Mouse (Mus musculus): ENCODE measurements around the gene Rpl15. TPM values are rescaled to one million over a fixed set of nuclear protein-coding genes. Genes with fewer than 3 reads are reported as not detected.

The Rpl15 gene
- 389 and 402 TPM in 2 replicates for polyA plus RNA-seq (2015; fragmentation: Nextera tagmentation; extraction: Ambion mirVana)

DNA sequence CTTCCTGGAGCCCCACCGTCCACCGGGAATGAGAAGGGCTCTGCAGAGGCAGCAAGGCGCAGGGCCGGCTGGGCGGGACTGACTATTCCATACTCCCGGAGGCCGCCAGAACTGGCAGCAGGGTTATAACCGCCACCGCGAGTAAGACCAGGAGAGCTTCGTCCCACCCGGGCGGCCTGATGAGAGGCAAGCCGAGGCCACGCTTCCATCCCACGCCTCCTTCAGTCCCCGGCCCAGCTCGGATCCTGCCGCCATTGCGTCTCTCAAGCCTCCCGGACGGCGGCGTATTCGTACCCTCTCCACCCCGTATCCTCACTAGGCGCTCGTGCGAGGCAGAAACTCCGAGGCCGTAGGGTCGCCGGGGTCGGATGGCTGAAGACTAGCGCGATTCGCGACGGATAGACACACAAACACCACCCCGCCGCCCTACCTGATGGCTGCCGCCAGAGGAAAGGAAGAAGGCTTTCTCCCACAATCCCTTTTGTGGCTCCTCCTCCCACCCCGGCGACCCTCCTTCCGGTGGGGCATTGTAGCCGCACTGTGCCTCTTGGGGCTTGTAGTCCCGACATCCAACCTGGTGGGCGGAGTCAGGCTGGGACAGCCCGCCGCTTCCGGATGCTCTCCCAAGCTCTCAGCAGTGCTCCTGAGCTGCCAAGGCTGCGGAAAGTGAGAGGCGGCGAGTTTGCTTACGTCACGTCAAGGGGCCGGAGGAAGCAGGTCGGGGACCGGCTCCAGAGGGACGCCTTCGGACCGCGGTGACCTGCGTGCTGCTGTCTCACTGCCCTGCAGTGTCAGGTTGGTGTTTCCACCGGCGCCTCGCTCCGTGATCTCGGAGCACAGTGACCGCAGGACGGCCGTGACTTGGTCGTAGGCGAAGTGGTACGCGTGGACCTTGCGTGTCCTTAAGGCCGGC lies at the start of gene Rpl15, which contains the start of gene Nkiras1:
Rpl15 (minus strand) TSS at position 863 of the 913 bp plus-strand sequence.
Nkiras1 (plus strand) TSS at position 608 of the 913 bp plus-strand sequence.
- H3K27ac ChIP-seq, result peak within 1 kb of the TSS; percentile 85
- no peaks in the 10 kb centered on the region for H3K9me3 ChIP-seq
- peaks cover 33% of the 10 kb centered on the region for H3K36me3 ChIP-seq
- peak within 1 kb of the TSS; percentile 90 for H3K4me3 ChIP-seq
- ATAC-seq (ENCODE audit: low FRiP score, low read depth), result peak; percentile 99
- H3K9ac ChIP-seq, result peak within 1 kb of the TSS; percentile 98
- 2% methylated on average over 75 of the region's 78 CpGs for WGBS
- H3K4me1 ChIP-seq, result peaks cover 14% of the 10 kb centered on the region; the same call in 1 of the 2 replicates
- peak within 1 kb of the TSS; percentile 79 for H3K4me2 ChIP-seq (replicated peaks)
- H3K27me3 ChIP-seq, result no peaks in the 10 kb centered on the region

DNA sequence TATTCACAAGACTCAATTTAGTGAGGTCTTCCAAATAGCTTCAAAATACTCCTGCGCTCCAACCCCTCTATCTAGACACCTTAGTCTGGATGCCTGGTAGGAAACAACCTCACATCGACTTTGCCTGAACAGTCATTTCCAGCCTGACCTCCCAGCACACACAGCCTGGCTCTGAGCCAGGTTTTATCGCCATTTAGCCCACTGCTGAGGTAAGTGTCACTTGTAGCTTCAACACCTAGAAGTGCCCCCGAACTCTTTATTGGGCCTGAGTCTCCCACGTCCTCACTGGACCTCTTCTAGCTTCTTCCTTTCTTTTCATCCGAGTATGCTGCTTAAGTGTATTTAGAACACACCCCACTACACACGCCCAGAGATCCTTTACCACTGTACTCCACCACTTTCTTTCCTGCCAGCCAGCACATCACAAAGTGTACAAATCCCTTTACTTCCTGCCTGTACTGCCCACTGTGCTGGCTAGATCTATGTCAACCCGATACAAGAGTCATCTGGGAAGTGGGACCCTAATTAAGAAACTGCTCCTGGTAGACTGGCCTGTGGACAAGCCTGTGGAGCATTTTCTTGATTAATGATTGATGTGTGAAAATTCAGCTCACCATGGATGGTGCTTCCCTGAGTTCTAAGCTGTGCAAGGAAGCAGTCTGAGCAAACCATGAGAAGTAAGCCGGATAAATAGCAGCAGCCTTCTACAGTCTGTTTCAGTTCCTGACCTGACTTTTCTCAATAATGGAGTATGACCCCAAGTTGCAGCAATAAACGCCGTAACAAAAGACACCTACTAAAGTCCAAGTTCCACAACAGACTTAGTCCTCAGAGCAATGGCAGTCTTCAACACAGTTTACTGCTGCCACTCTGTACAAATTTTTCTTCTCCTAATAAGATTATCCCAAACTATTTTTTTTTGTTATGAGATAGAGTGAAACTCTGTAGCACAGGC lies 46.5 kb upstream of the Rpl15 start:
- H3K4me3 ChIP-seq, result no peak overlapping the region
- H3K4me2 ChIP-seq (replicated peaks), result no peak overlapping the region
- WGBS, result 72% methylated on average over 11 of the region's 11 CpGs
- H3K9me3 ChIP-seq, result no peaks in the 10 kb centered on the region
- peaks cover 6% of the 10 kb centered on the region for H3K4me1 ChIP-seq
- no peak overlapping the region for H3K9ac ChIP-seq
- H3K27me3 ChIP-seq, result no peaks in the 10 kb centered on the region
- H3K36me3 ChIP-seq, result peaks cover 18% of the 10 kb centered on the region
- H3K27ac ChIP-seq, result no peak overlapping the region
- ATAC-seq (ENCODE audit: low FRiP score, low read depth), result no peak

DNA sequence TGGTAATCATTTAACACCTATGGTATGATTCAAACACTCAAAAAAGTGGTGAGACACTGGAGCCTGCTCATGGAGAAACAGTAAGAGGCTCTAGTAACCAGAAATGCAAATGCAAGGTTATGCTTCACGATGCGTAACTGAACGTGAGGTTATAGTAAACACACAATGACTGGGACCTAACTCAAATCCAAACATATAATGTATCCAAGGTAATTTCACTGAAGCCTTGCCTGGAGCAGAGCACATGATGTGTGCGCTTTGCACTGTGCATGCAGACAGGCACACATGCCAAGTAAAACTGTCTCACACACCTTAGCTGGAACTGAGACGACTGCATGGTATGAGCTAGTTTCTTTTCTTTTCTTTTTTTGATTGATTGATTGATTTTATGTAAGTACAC lies 33.0 kb upstream of the Rpl15 start:
- H3K4me2 ChIP-seq (replicated peaks), result no peak overlapping the region
- no peak overlapping the region for H3K9ac ChIP-seq
- no peaks in the 10 kb centered on the region for H3K4me1 ChIP-seq
- no peaks in the 10 kb centered on the region for H3K27me3 ChIP-seq
- WGBS, result 92% methylated on average over 5 of the region's 5 CpGs
- H3K4me3 ChIP-seq, result no peak overlapping the region
- no peak for ATAC-seq (ENCODE audit: low FRiP score, low read depth)
- no peak overlapping the region for H3K27ac ChIP-seq
- H3K36me3 ChIP-seq, result peaks cover 12% of the 10 kb centered on the region
- H3K9me3 ChIP-seq, result no peaks in the 10 kb centered on the region

DNA sequence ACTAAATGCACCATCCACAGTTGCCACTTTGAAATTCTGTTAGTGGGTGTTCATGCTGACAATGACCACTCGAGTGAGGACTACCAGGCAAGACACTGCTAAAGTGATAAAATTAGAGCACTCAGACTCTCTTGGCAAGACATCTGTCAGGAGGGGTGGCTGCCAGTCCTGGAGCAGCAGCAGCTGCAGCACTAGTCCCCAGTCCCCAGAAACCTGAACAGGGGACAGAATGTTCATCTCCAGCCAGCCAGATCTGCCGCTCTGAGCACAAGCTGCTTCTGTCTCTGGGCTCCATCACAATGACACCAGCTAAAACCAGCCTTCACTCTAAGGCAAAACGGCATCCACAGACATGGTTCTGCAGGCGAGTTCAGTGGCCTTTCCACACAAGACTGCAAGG lies 32.1 kb upstream of the Rpl15 start:
- Histone ChIP-seq H3K9ac (no peak overlapping the region), H3K9me3 (no peaks in the 10 kb centered on the region), H3K27ac (no peak overlapping the region), H3K4me2 (replicated peaks) (no peak overlapping the region), H3K36me3 (peaks cover 12% of the 10 kb centered on the region), H3K4me1 (no peaks in the 10 kb centered on the region), H3K27me3 (no peaks in the 10 kb centered on the region), H3K4me3 (no peak overlapping the region)
- ATAC-seq (ENCODE audit: low FRiP score, low read depth), result peak; percentile 28; the same call in 1 of the 2 replicates
- 74% methylated on average over 4 of the region's 4 CpGs for WGBS

DNA sequence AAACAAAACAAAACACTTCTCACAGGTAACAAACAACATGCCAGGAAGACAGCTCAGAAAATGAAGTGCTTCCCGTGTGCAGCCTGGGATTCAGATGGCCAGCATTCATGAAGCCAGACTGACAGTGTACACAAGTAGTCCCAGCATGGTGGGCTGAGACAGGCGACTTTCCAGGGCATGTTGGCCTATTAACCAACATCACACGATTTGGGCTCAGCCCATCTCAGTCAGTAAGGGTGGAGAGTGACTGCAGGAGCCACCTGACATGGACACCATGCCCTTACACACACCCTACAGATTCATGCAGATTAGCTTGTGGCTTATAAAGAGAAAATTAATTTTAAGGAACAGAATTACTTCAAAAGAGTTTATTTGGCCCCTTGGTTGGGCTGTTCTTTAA lies 31.6 kb upstream of the Rpl15 start:
- ATAC-seq (ENCODE audit: low FRiP score, low read depth), result no peak

DNA sequence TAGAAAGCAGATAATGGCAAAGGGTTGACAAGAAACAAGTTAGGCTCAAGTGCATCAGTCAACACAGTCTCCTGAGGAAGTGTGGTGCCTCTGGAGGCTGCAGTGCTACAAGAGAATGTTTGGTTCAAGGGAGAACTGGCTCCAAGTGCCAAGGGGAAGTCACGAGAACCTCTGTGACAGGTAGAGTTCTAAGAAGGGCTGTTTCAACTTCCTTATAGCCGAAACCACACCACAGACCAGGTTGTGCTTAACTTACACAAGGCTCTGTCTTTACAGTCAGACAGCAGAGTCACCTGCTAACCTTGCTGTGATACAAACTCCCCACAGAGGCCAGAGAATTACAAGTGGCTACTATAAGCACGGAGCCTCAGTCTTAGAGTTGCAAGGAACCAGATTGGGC lies 30.4 kb upstream of the Rpl15 start:
- Histone ChIP-seq H3K27me3 (no peaks in the 10 kb centered on the region), H3K4me3 (no peak overlapping the region), H3K36me3 (peaks cover 12% of the 10 kb centered on the region), H3K4me1 (no peaks in the 10 kb centered on the region), H3K9ac (no peak overlapping the region), H3K4me2 (replicated peaks) (no peak overlapping the region), H3K9me3 (no peaks in the 10 kb centered on the region), H3K27ac (no peak overlapping the region)
- ATAC-seq (ENCODE audit: low FRiP score, low read depth), result no peak
- WGBS, result 84% methylated on average over 3 of the region's 3 CpGs

More for the DNA sequence above, 31.6 kb upstream of the Rpl15 start:
- Histone ChIP-seq H3K4me3 (no peak overlapping the region), H3K27ac (no peak overlapping the region), H3K9ac (no peak overlapping the region), H3K4me2 (replicated peaks) (no peak overlapping the region), H3K4me1 (no peaks in the 10 kb centered on the region), H3K27me3 (no peaks in the 10 kb centered on the region), H3K36me3 (peaks cover 12% of the 10 kb centered on the region), H3K9me3 (no peaks in the 10 kb centered on the region)
- WGBS, result 62% methylated on average over 3 of the region's 3 CpGs

DNA sequence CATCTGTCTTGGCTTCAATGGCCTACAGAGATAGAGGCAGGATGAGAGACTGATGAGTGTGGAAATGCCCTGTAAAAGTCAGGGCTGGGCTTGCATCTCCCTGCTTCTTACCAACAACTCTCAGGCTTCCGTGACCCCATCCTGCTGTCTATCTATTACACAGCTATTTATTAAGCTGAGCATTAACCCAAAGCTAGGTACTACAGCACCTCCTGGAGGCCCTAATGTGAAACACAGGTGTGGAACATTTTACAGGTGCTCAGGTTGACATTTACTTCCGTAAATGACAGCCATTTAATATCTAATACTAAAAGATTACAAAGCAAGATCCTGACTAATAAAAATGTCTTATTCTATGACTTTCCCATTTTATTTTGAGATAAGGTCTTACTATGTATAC lies 29.5 kb upstream of the Rpl15 start:
- WGBS, result 90% methylated on average over 2 of the region's 2 CpGs
- peaks cover 3% of the 10 kb centered on the region for H3K36me3 ChIP-seq
- H3K9ac ChIP-seq, result no peak overlapping the region
- ATAC-seq (ENCODE audit: low FRiP score, low read depth), result no peak
- no peak overlapping the region for H3K27ac ChIP-seq
- H3K4me2 ChIP-seq (replicated peaks), result no peak overlapping the region
- no peaks in the 10 kb centered on the region for H3K4me1 ChIP-seq
- H3K4me3 ChIP-seq, result no peak overlapping the region
- H3K27me3 ChIP-seq, result no peaks in the 10 kb centered on the region
- H3K9me3 ChIP-seq, result no peaks in the 10 kb centered on the region

DNA sequence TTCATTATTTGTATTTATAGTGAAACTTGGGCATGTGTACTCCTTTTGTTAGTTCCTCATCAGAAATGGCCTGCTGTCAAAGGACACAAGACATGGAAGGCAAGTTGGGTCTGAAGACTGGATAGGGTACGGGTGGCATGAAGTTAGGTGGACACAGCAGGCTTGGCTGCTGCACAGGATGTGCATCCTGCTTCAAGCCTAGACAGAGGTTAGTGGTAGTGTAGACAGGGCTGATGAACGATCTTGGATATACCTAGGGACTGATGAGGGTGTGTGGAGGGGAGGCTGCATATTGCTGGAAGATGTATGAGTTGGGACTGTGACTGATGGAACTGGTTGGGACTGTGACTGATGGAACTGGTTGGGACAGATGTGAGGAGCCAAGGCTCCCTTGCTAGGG lies 27.7 kb upstream of the Rpl15 start:
- no peak overlapping the region for H3K27ac ChIP-seq
- no peaks in the 10 kb centered on the region for H3K4me1 ChIP-seq
- H3K9ac ChIP-seq, result no peak overlapping the region
- H3K9me3 ChIP-seq, result no peaks in the 10 kb centered on the region
- H3K27me3 ChIP-seq, result no peaks in the 10 kb centered on the region
- H3K4me2 ChIP-seq (replicated peaks), result no peak overlapping the region
- no peak for ATAC-seq (ENCODE audit: low FRiP score, low read depth)
- peaks cover under 1% of the 10 kb centered on the region; the same call in 1 of the 2 replicates for H3K36me3 ChIP-seq
- no peak overlapping the region for H3K4me3 ChIP-seq
- 88% methylated on average over 2 of the region's 2 CpGs for WGBS

DNA sequence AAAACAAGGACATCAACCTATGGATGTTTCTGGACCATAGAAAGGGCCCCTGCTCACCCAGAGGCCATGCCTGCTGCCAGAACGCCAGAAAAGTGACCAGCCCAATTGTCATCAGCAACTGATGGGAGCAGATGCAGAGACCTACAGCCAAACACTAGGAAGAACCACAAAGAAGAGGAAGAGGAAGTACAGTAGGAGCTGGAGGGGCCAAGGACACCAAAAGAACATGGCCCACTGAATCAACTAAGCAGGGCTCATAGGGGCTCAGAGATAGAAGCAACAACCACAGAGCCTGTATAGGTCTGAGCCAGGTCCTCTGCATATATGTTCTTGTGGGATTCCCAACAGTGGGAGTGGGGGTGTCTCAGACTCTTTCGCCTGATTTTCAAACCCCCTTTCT lies 26.2 kb upstream of the Rpl15 start:
- WGBS, result 89% methylated on average over 2 of the region's 2 CpGs
- H3K9ac ChIP-seq, result no peak overlapping the region
- ATAC-seq (ENCODE audit: low FRiP score, low read depth), result no peak

DNA sequence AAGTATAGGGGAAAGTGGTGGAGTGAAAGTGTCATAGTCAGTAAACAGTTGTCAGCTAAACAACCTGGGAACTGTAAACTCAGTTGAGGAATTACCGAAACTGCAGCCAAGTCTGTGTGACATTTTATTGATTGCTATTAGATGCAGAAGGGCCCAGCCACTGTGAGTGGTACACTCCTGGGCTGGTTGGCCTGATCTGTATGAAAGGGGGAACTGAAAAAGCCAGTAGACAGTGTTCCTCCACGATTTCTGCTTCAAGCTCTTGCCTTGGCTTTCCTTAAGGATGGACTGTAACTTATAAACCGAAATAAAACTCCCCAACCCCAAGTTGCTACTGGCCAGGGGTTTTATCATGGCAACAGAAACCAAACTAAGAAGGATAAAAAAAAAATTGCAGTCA lies 21.4 kb upstream of the Rpl15 start:
- Histone ChIP-seq H3K9ac (no peak overlapping the region), H3K4me1 (peaks cover 22% of the 10 kb centered on the region), H3K36me3 (peaks cover 3% of the 10 kb centered on the region; the same call in 1 of the 2 replicates), H3K9me3 (no peaks in the 10 kb centered on the region), H3K27ac (no peak overlapping the region), H3K4me3 (no peak overlapping the region), H3K4me2 (replicated peaks) (no peak overlapping the region), H3K27me3 (no peaks in the 10 kb centered on the region)
- ATAC-seq (ENCODE audit: low FRiP score, low read depth), result no peak
- 71% methylated on average over 3 of the region's 3 CpGs for WGBS

More for the DNA sequence above, 26.2 kb upstream of the Rpl15 start:
- Histone ChIP-seq H3K4me3 (no peak overlapping the region), H3K27ac (no peak overlapping the region), H3K9me3 (no peaks in the 10 kb centered on the region), H3K27me3 (no peaks in the 10 kb centered on the region), H3K4me2 (replicated peaks) (no peak overlapping the region), H3K4me1 (no peaks in the 10 kb centered on the region), H3K36me3 (peaks cover 3% of the 10 kb centered on the region; the same call in 1 of the 2 replicates)

DNA sequence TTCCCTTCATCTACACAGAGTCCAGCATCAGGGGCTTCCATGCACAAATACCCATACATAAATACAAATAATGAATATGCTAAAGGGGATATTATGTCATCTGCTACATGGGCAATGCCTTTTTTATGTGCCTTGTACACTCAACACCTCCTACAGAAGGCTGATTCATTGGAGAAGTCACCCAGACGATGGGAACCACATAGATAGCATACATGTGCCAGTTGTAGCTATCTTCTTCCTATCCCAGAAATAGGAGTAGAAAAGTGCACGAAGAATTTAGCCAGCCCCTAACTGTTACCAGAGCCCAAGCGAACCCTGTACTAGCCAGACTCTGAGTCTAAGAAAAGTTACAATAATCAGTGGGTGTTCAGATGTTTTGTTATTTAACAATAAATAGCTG lies 20.9 kb upstream of the Rpl15 start:
- peaks cover 27% of the 10 kb centered on the region for H3K4me1 ChIP-seq
- no peak overlapping the region for H3K27ac ChIP-seq
- no peak overlapping the region for H3K4me2 ChIP-seq (replicated peaks)
- H3K27me3 ChIP-seq, result no peaks in the 10 kb centered on the region
- no peak for ATAC-seq (ENCODE audit: low FRiP score, low read depth)
- no peak overlapping the region for H3K4me3 ChIP-seq
- no peaks in the 10 kb centered on the region for H3K9me3 ChIP-seq
- H3K9ac ChIP-seq, result no peak overlapping the region
- WGBS, result 87% methylated on average over 3 of the region's 3 CpGs
- H3K36me3 ChIP-seq, result 0 out of 2 replicates have a peak, but pooled peaks cover 3% of the 10 kb centered on the region

DNA sequence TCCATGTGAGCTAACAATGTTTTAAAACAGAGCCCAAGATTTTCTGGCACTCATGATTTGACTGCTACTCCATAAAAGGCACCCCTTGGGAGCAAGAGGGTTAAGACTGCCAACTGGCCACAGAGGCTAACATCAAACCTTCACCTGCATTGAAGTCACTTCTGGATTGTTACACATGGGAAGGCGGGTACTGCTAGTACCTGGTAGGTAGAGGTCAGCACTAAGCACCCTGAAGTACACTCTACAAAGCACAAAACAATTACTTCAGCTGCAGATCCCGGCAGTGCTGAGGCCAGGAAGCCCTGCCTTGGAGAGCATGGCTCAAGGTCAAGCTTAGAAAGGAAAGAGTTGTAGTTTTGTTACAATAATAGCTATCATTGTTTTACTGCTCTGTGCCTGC lies 16.2 kb upstream of the Rpl15 start:
- no peaks in the 10 kb centered on the region for H3K9me3 ChIP-seq
- no peak for ATAC-seq (ENCODE audit: low FRiP score, low read depth)
- H3K9ac ChIP-seq, result no peak overlapping the region
- WGBS, result 76% methylated on average over 2 of the region's 2 CpGs
- H3K27ac ChIP-seq, result no peak overlapping the region
- H3K4me3 ChIP-seq, result no peak overlapping the region
- H3K27me3 ChIP-seq, result no peaks in the 10 kb centered on the region
- peaks cover 28% of the 10 kb centered on the region for H3K4me1 ChIP-seq
- H3K4me2 ChIP-seq (replicated peaks), result no peak overlapping the region
- H3K36me3 ChIP-seq, result peaks cover 6% of the 10 kb centered on the region
